Mouse (Mus musculus) right cerebral cortex, postnatal 25 days (tissue): ENCODE data around the gene Olfr183.
"Not testable (repeated sequence)": the region's sequence is repeated elsewhere in the genome, so short reads cannot be mapped to it uniquely, and the experiment has no call there.

ENCODE experiments used
- DNase-seq: peaks from one replicate; pipeline ENCODE4 v3.0.0; 2022

The Olfr183 gene

GRCm38 (mm10) chr16:58995057-58995456 is at the start of gene Olfr183:
Gene Olfr183 (plus strand): TSS chr16:58995357.
- DNase-seq, result no peak

- no peak for DNase-seq
Measured at GRCm38 (mm10) chr16:59007146-59007545, 12.0 kb downstream of the Olfr183 start.

- no peak for DNase-seq
Measured at GRCm38 (mm10) chr16:59013357-59014018, 18.3 kb downstream of the Olfr183 start.

DNA sequence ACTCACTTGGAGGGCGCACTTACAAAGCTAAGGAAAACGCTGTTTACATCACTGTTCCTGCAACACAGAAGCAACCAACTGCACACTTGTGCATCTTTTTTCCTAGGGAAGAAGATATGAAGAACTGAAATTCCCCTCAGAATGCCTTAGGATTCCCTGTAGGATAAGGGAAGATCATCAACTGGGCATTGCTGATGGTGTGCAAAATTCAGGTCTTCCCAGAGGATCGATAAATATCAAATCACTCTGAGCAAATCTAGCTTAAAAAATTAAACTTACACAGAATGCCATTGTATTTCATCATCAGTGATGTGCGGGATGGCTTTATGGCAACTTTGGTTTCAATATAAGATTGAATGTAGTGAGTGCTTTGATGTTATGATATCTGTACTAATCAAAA is 35.0 kb downstream of the Olfr183 start, which contains the start of gene Olfr186:
Olfr186 (minus strand) TSS at position 101 of the 400 bp plus-strand sequence.
- no peak for DNase-seq

DNA sequence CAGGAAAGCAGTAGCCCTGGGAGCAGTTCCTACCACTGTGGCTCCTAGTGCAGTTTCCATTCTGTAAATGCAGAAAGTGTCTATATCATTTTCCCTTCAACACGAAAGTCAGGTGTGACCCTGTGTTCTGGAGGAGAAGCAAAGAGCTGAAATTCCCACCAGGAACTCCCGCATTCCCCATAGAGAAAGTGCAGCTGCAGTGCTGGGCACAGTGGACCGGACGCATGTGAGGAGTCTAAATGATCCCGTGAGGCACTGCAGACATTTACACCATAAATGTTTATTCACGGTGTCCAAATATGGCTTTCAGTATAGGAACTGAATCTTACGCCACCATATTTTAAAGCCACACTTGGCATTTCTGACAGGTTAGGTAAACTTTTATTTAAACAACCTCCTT is 44.6 kb downstream of the Olfr183 start, which contains the start of gene Olfr187:
Olfr187 (minus strand) TSS at position 58 of the 400 bp plus-strand sequence.
- no peak for DNase-seq

DNA sequence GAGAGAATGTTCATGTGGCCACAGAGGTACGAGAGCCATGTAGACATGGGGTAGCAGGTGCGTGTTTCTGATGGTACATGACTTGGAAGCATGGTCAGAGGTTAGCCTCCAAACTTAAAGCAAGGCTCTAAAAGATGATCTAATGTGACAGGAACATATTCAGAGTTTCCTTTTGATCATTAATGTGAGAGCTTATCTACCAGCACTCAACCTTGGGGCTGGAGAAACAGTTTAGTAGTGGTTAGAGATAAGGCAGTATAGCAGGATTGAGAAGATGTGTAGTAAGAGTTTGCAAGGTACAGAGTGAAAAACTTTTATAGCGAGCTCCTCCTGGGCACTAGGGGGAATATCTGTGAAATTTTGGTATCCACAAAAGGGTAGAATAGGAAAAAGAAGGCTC is 50.7 kb downstream of the Olfr183 start:
- DNase-seq, result no peak

- DNase-seq, result no peak
Measured at GRCm38 (mm10) chr16:59047579-59047978, 52.4 kb downstream of the Olfr183 start.

- DNase-seq, result no peak
Measured at GRCm38 (mm10) chr16:59048860-59049259, 53.7 kb downstream of the Olfr183 start.

GRCm38 (mm10) chr16:59049286-59049685 is 54.1 kb downstream of the Olfr183 start:
- not testable (repeated sequence) for DNase-seq
